Comparison of ENCODE assay signal across 32 mouse cellular contexts in genomic region chr19:44225728-44226127, GRCm38 (mm10). TPM values are rescaled to one million over a fixed set of nuclear protein-coding genes. Genes with fewer than 3 reads are reported as not detected.
DNase-seq lines count a peak whose midpoint lies in the region; ATAC-seq and TF ChIP-seq lines count a peak whose summit lies in the region.
"Had no signal": no experiment of that assay in that cellular context is flagged by ENCODE, and none has a peak within 500 bp of the region (broad histone marks: within the 10 kb centered on the region; RNA-seq: fewer than 3 reads in every experiment).

No protein-coding gene starts in this region.

- no peaks in the 10 kb centered on the region for H3K4me1 ChIP-seq in liver, postnatal 0 days (ENCODE audit: insufficient read depth)
- H3K4me1 ChIP-seq in liver, embryonic 12.5 days, result no peaks in the 10 kb centered on the region
- H3K4me1 ChIP-seq in bone marrow macrophage, adult 2 months (ENCODE audit: control insufficient read depth, insufficient read depth, low read length), result peaks cover 18% of the 10 kb centered on the region
- H3K4me1 ChIP-seq: forebrain, embryonic 10.5 days; heart, embryonic 10.5 days; hindbrain, embryonic 12.5 days; limb, embryonic 10.5 days; midbrain, embryonic 15.5 days; neural tube, embryonic 13.5 days had no signal

- TF ChIP-seq POLR2A in bone marrow macrophage, adult 2 months (IDR thresholded peaks at IDR 0.05; ENCODE audit: borderline replicate concordance, low read depth, low read length), result no peak

- no peak for DNase-seq in liver, postnatal 0 days
- no peak for DNase-seq in lung, postnatal 10 days
- no peak for DNase-seq in spleen, postnatal 10 days (ENCODE audit: low spot score in 2 of 2)
- no peak for DNase-seq in gastrocnemius, adult 18-20 months (ENCODE audit: low spot score)
- DNase-seq in gastrocnemius, postnatal 4 days (ENCODE audit: low spot score in 2 of 2), result no peak
- DNase-seq: adrenal gland, postnatal 10 days; B cell, adult 2 months; cerebellum, adult 8-10 months; forebrain, postnatal 0 days; gastrocnemius, postnatal 36 days; kidney, postnatal 25 days; liver; thymus, adult 2 months; thymus, postnatal 4 days had no signal

- ATAC-seq in liver, postnatal 0 days, result 0 out of 2 replicates have a peak, but pooled peaks have one; percentile 25
- no peak for ATAC-seq in liver, embryonic 12.5 days
- ATAC-seq in megakaryocyte, adult 5-6 weeks (ENCODE audit: poor library complexity, severe bottlenecking), result peak; percentile 73
- ATAC-seq: forebrain, postnatal 0 days; intestine, postnatal 0 days; lung, postnatal 0 days; midbrain, embryonic 15.5 days had no signal

- no peaks in the 10 kb centered on the region for H3K9me3 ChIP-seq in liver, postnatal 0 days (ENCODE audit: low read length)
- no peaks in the 10 kb centered on the region for H3K9me3 ChIP-seq in liver, embryonic 12.5 days (replicated peaks)
- H3K9me3 ChIP-seq: forebrain, embryonic 10.5 days; heart, embryonic 10.5 days; hindbrain, embryonic 12.5 days; limb, embryonic 10.5 days; midbrain, embryonic 15.5 days; neural tube, embryonic 13.5 days had no signal

- TF ChIP-seq CTCF in liver, postnatal 0 days (IDR thresholded peaks at IDR 0.05; ENCODE audit: low read depth), result no peak
- no peak for TF ChIP-seq CTCF in bone marrow macrophage, adult 2 months (IDR thresholded peaks at IDR 0.05; ENCODE audit: low read depth, low read length)

- no peak overlapping the region for H3K9ac ChIP-seq in liver, postnatal 0 days (replicated peaks)
- H3K9ac ChIP-seq in liver, embryonic 12.5 days, result no peak overlapping the region
- H3K9ac ChIP-seq: forebrain, postnatal 0 days; hindbrain, embryonic 12.5 days; midbrain, embryonic 15.5 days; neural tube, embryonic 13.5 days had no signal

- no peaks in the 10 kb centered on the region for H3K36me3 ChIP-seq in liver, postnatal 0 days (replicated peaks; ENCODE audit: insufficient read depth, low read length)
- no peaks in the 10 kb centered on the region for H3K36me3 ChIP-seq in liver, embryonic 12.5 days
- H3K36me3 ChIP-seq: forebrain, embryonic 10.5 days; heart, embryonic 10.5 days; hindbrain, embryonic 12.5 days; limb, embryonic 10.5 days; midbrain, embryonic 15.5 days; neural tube, embryonic 13.5 days had no signal

- H3K27me3 ChIP-seq in liver, postnatal 0 days (ENCODE audit: insufficient read depth, low read length), result no peaks in the 10 kb centered on the region
- peaks cover 31% of the 10 kb centered on the region for H3K27me3 ChIP-seq in liver, embryonic 12.5 days (replicated peaks)
- H3K27me3 ChIP-seq: hindbrain, embryonic 12.5 days; midbrain, embryonic 15.5 days; neural tube, embryonic 13.5 days had no signal

- no peak overlapping the region for H3K4me3 ChIP-seq in liver, postnatal 0 days (ENCODE audit: low read depth, low read length)
- no peak overlapping the region for H3K4me3 ChIP-seq in liver, embryonic 12.5 days
- no peak overlapping the region for H3K4me3 ChIP-seq in bone marrow macrophage, adult 2 months (ENCODE audit: insufficient read depth, low read length)
- H3K4me3 ChIP-seq: forebrain, embryonic 10.5 days; heart, embryonic 10.5 days; hindbrain, embryonic 12.5 days; layer of hippocampus, adult 2 months; limb, embryonic 10.5 days; midbrain, embryonic 15.5 days; neural tube, embryonic 13.5 days had no signal

- H3K27ac ChIP-seq in liver, postnatal 0 days (ENCODE audit: low read depth), result no peak overlapping the region
- H3K27ac ChIP-seq in liver, embryonic 12.5 days, result no peak overlapping the region
- H3K27ac ChIP-seq in bone marrow macrophage, adult 2 months (ENCODE audit: insufficient read depth, low read depth, low read length), result peak overlapping the region; percentile 29
- H3K27ac ChIP-seq: forebrain, embryonic 10.5 days; heart, embryonic 10.5 days; hindbrain, embryonic 12.5 days; layer of hippocampus, adult 2 months; limb, embryonic 10.5 days; midbrain, embryonic 15.5 days; neural tube, embryonic 13.5 days had no signal

- peak; percentile 72; the same call in 1 of the 2 replicates for TF ChIP-seq EP300 in liver, postnatal 0 days (IDR thresholded peaks at IDR 0.05; ENCODE audit: low read depth)

- H3K4me2 ChIP-seq in liver, postnatal 0 days (ENCODE audit: low read depth, low read length), result no peak overlapping the region
- no peak overlapping the region for H3K4me2 ChIP-seq in liver, embryonic 12.5 days
- H3K4me2 ChIP-seq: hindbrain, embryonic 12.5 days; midbrain, embryonic 15.5 days; neural tube, embryonic 13.5 days had no signal

- 29% methylated on average over 5 of the region's 5 CpGs for WGBS in liver, postnatal 0 days (ENCODE audit: insufficient replicate concordance)
- 15% methylated on average over 5 of the region's 5 CpGs for WGBS in liver, embryonic 12.5 days (ENCODE audit: insufficient replicate concordance)

RNA-seq across cellular contexts. Expression of gene Scd3, which starts 22.7 kb away (rescaled TPM):
- polyA plus RNA-seq in liver, postnatal 0 days (2015; fragmentation: Nextera tagmentation; extraction: Ambion mirVana), result not detected in 2 replicates
- polyA plus RNA-seq in liver, embryonic 12.5 days (2016; fragmentation: Nextera tagmentation; extraction: Ambion mirVana), result 0.29 TPM in 1 of 2 replicates, not detected in the other
- not detected in 2 replicates for polyA plus RNA-seq in bone marrow macrophage, adult 2 months (2012; ENCODE audit: insufficient read depth, insufficient read length, missing spikeins)
- total RNA-seq in megakaryocyte, adult 5-6 weeks (2015), result not detected in 2 replicates
- 0.04 TPM in 1 of 2 replicates, not detected in the other for total RNA-seq in megakaryocyte, adult 5-6 weeks (2017)
- total RNA-seq in gastrocnemius, adult 18-20 months (2021), result not detected
- total RNA-seq in gastrocnemius, postnatal 4 days (2021), result not detected
- total RNA-seq: gastrocnemius, postnatal 36 days had no signal
- polyA plus RNA-seq: intestine, postnatal 0 days; liver, embryonic 16.5 days; spleen, adult 2 months had no signal

RNA-seq across cellular contexts. Expression of gene Pkd2l1, which starts 33.5 kb away (rescaled TPM):
- not detected in 2 replicates for polyA plus RNA-seq in liver, postnatal 0 days (2015; fragmentation: Nextera tagmentation; extraction: Ambion mirVana)
- polyA plus RNA-seq in liver, embryonic 12.5 days (2016; fragmentation: Nextera tagmentation; extraction: Ambion mirVana), result not detected in 2 replicates
- not detected in 2 replicates for polyA plus RNA-seq in bone marrow macrophage, adult 2 months (2012; ENCODE audit: insufficient read depth, insufficient read length, missing spikeins)
- not detected in 2 replicates for total RNA-seq in megakaryocyte, adult 5-6 weeks (2015)
- total RNA-seq in megakaryocyte, adult 5-6 weeks (2017), result not detected in 2 replicates
- not detected for total RNA-seq in gastrocnemius, adult 18-20 months (2021)
- total RNA-seq in gastrocnemius, postnatal 4 days (2021), result not detected
- total RNA-seq: adrenal gland, postnatal 10 days; gastrocnemius, postnatal 36 days had no signal
- polyA plus RNA-seq: embryonic facial prominence, embryonic 11.5 days; heart, embryonic 10.5 days; heart, embryonic 16.5 days; intestine, postnatal 0 days; kidney, embryonic 14.5 days; limb, embryonic 10.5 days; liver, embryonic 16.5 days; spleen, adult 2 months; stomach, embryonic 16.5 days had no signal
